Mouse (Mus musculus): ENCODE measurements around the gene Ccdc50.

GRCm38 (mm10) chr16:27401579-27401978 is 12.9 kb downstream of the Ccdc50 start:
- TF ChIP-seq CTCF (IDR thresholded peaks at IDR 0.05; ENCODE audit: low read depth, low read length) (no peak), EP300 (IDR thresholded peaks at IDR 0.05; ENCODE audit: insufficient read depth, low read depth, low read length) (no peak), POLR2A (IDR thresholded peaks at IDR 0.05; ENCODE audit: insufficient read depth, low read length) (no peak)
